Mouse (Mus musculus) brain, adult 2 months (tissue): ENCODE data around the gene Gprc5c.
A peak's percentile ranks its signal among the peaks of the same experiment; 100 is the strongest.

Experiments used
- DNase-seq: peaks from one replicate; pipeline ENCODE4 v3.0.0; 2011; ENCODE audit warnings: low read depth, low spot score

The Gprc5c gene

DNA sequence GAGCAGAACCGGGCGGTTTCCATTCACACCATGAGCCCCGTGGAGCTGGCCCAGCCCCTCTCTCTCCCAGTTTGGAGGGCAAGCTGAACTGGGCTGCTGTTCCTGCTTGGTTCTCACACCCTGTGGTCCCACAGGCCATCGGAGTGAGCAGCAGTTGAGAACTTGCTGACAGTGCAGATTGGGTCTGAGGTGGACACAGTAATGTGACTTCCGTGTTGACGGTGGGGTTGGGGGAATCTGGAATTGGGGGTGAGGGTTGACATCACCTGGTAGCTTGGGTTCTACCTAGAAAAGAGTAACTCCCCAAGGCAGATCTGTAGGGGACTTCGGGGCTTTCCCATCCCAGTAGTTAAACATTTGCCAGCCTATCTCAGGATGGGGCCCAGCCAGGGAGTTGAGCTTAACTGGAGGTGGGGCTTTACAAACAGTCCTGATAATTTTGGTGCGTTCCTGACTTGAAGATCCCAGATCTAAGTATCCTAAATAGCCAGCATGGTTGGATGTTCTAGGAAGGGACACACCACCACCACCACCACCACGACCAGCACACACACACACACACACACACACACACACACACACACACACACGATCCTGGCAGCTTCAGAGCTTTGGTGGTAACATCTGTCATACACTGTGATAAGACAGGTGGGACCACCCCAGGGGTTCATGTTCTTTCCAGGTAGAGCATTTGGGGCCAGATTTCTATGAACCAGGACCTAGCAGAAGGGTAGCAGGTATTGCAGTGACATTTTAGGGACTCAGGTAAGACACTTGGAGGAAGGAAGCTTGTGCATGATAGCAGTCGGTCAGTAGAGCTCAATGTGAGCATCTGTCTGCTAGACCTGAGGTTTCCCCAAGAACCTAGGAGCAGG lies 16.6 kb downstream of the Gprc5c start:
- DNase-seq: peak; percentile 61

DNA sequence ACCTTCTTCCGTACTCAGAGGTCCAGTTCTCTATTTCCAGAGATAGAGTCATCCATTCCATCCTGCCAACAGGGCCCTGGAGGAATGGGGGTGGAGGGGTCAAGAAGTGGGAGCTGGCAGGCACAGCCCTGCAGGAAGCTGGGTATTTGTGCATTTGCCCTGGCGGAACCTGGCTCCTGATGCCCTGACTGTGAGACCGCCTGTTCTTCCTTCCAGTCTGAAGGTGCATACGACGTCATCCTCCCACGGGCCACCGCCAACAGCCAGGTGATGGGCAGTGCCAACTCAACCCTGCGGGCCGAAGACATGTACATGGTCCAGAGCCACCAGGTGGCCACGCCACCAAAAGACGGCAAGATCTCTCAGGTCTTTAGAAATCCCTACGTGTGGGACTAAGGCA lies 17.3 kb downstream of the Gprc5c start:
- peak; percentile 97 for DNase-seq

DNA sequence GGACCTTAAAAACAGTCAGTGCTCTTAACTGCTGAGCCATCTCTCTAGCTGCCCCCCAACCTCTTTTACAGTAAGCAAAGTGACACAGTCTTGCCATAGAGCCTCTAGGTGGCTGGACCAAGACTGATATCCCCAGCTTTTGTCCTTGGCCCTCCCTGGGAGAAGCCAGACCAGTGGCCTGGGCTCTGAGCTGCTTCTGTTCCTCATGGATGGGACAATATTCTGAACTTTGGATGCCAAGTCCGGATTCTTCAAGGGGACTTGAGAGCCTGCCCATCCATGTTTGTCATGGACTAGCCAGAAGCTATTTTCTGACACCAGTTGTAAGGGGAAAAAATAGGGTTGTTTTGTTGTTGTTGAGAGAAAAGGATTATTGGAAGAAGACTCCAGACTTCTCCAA lies 18.8 kb downstream of the Gprc5c start:
- DNase-seq: no peak

DNA sequence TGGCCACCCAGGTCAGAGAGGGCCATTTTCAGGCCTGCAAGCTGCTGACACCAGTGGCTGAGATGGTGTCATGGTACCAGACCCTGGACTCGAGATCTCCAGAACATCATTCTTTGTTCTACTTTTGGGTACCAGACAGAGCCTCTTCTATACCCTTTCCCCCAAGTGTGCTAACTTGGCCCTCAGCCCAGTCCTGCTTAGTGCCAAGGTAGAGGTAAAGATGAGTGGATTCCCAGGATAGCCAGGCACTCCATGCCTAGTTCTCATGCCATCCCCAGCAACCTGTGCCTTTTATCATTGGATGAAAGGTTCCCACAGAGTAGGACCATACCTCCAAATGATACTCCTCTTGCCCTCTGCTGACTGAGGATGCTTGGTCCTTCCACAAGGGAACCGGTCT lies 20.6 kb downstream of the Gprc5c start:
- DNase-seq: no peak

- no peak for DNase-seq
These were observed 22.3 kb downstream of the Gprc5c start for GRCm38 (mm10) chr11:114873022-114873817.

DNA sequence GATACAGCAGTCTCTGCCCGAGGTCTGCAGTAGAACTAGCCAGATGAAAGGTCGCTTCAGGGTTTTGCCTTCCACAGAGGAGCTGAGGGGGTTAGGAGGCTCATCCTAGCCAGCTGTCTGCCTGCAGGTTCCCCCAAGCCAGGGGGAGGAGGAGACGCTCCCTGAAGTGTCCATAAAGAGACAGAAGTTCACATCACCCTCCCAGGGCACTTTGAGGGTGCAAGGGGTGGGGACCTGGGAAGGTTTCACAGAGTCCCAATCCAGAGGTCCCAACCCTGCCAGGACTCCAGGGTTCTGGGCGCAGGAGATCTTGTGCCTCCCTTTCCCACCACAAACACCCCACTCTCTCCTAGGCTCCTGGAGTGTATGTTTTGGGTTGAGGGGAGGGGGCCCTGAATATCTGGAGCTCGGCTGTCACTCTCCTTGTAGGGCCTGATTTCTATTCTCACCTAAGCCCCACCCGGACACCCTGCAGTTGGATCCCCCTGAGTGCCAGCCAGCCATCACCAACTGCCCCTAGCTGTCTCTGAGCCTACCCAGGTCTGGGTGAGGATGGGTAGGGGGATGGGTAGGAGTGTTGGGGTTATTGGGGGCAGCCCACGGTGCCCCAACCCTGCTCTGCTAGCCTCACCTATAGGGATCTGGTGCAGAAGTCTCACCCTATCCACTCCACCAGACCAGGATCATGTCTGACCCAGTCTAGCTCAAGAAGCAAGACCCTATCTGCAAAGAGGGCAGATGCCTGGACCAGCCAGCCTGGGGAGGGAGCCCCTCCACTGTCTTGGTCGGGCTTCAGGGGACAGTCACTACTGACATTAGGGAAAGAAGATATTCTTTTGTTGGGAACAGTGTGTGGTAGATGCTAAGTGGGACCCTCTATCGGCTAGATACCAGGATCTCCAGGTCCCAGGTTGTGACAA lies 23.5 kb downstream of the Gprc5c start:
- DNase-seq: no peak

GRCm38 (mm10) chr11:114875301-114875801 lies 24.4 kb downstream of the Gprc5c start:
- peak; percentile 55 for DNase-seq

DNA sequence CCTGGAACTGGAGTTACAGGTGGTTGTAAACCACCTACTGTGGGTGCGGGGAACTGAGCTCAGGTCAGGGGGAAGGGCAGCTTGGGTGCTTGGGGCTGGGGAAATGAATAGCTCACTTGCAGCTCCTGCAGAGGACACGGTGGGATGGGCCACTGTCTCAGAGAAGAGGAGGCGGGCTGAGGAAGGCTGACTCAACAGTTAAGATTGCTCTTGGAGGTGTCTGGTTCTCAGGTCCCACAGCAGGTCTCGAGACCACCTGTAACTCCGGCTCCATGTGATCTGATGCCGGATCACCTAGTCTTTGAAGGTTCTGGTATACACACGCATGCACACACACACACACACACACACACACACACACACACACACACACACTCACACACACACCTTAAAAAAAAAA lies 25.2 kb downstream of the Gprc5c start:
- DNase-seq: peak; percentile 41

DNA sequence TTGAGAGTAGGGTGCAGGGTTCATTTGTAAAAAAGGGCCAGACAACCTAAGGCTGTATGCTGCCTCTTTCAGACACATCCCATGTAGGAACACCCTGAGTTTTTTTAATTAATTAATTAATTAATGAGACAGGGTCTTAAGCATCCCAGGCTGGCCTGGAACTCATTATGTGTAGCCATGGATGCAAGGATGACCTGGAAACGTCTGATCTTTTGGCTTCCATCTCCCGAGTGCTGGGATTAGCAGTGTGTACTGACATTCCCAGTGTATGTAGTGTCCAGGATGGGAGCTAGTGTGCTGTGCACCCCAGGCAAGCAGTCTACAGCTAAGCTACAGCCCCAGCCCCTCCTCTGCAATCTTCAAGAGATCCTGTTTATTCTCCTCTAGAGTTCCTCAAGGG lies 25.7 kb downstream of the Gprc5c start:
- DNase-seq: no peak

GRCm38 (mm10) chr11:114877145-114877544 lies 26.2 kb downstream of the Gprc5c start:
- DNase-seq: peak; percentile 84

DNA sequence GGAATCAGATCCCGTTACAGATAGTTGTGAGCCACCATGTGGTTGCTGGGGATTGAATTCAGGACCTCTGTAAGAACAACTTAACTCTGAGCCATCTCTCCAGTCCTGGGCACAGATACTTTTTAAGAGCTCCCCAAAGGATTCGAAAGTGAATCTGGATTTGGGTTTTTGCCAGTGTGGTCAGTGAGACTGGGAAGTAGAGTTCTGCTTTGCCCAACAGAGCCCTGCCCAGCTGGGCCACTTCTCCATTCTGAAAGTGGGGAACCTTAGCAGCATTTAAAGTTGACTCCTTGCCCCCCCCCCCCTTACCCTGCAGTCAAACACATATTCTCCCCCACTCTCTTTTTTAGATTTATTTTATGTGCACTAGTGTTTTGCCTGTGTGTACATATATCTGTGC lies 28.7 kb downstream of the Gprc5c start:
- peak; percentile 59 for DNase-seq

GRCm38 (mm10) chr11:114880185-114880584 lies 29.2 kb downstream of the Gprc5c start:
- no peak for DNase-seq

- DNase-seq: peak; percentile 34
These were observed 29.6 kb downstream of the Gprc5c start for GRCm38 (mm10) chr11:114880589-114880988.

- DNase-seq: no peak
These were observed 32.4 kb downstream of the Gprc5c start for GRCm38 (mm10) chr11:114883251-114883789.

DNA sequence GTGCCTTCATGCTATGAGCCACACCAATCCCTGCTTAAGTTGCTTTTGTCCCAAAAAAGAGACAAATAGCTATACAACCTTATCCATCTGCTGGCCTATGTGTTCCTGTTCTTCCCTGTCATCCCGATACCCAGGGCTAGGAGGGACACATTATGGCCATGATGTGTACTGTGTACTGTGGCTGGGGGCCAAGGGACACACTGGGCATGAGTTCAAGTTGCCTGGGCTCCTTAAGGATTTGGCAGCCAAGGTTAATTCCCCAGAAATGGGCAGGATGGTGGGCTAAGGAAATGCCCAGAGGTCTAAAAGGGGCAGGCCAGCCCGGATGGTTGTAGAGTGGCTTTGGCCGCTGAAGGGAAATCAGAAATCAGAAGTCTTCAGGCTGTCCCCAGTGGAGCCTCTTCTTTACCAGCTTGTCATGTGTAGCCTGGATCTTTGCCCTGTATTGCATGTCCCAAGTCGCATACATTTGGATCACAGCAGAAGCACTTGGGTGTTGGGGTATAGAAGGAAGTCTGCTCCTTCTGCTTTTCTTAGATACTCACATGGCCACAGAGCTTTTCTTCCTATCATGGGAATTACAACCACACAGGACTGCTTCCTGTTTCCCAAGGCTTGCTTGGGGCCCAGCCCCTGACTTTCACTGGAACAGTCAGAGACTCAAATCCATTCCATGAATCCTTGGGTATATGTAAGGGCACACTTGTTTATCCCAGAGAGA lies 33.6 kb downstream of the Gprc5c start:
- DNase-seq: no peak

DNA sequence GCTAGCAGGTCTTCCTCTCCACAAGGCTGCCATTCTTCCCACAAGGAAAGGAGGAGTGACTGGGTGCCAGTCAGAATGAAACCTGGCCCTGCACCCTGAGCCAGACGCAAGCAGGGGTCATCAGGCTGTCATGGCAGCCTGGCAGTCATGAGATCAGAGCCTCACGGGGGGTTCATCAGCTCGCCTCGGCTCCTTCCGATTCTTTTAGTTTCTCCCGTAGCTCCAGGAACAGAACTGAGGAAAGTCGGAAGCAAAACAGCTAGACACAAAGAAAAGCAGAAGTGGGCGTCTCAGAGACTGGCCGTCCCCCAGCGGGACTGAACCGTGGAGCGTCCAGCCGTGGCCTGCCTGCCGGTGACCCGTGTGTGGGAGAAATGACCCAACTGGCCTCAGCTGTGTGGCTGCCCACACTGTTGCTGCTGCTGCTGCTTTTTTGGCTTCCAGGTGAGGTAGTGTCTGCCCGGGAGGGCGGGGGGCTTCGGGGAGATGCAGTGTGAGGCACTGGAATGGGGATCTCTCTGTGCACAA lies 39.1 kb downstream of the Gprc5c start, which contains the start of gene Cd300a:
Cd300a (plus strand) TSS at position 51 of the 528 bp plus-strand sequence.
- DNase-seq: no peak

- no peak for DNase-seq
These were observed 39.6 kb downstream of the Gprc5c start for GRCm38 (mm10) chr11:114890542-114890941.

- DNase-seq: no peak
These were observed 45.1 kb downstream of the Gprc5c start for GRCm38 (mm10) chr11:114896085-114896484.

DNA sequence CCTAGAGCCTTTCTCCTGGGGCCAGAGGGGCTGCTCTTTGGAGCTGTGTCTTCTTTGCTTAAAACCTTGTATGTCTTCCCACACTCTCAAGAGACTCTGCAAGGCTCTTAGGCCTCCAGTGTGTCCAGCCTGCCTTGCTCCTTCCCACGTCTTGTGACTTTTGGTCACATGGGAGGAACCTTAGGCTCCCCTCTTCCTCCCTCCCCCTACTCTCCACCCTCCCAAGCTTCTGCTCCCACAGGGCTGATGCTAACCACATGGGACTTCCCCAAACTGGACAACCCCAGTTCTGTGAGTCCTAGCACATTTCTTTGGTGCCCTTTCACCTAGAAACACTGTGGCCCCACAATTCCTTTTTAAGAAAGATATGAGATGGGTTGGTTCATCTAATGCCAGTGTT lies 47.1 kb downstream of the Gprc5c start:
- DNase-seq: peak; percentile 44

GRCm38 (mm10) chr11:114903224-114903623 lies 52.3 kb downstream of the Gprc5c start:
- no peak for DNase-seq
